Mouse (Mus musculus) thymus, adult 2 months (tissue): ENCODE results near the gene 4930447C04Rik. TPM values are rescaled to one million over a fixed set of nuclear protein-coding genes. Genes with fewer than 3 reads are reported as not detected.

Experiments used
- DNase-seq: peaks from one replicate; pipeline ENCODE4 v3.0.0; 2021
- H3K27ac ChIP-seq: fragments of 200-500 bp; 2 replicates; pipeline ENCODE4 v1.5.1; 2012; ENCODE audit warnings: low read length, control low read depth; ENCODE audit not compliant: control insufficient read depth, insufficient read depth
- H3K27me3 ChIP-seq: fragments of 200-500 bp; 2 replicates; pipeline ENCODE4 v1.6.1; 2012; ENCODE audit warnings: mild to moderate bottlenecking, low read length, moderate library complexity, mixed read lengths; ENCODE audit not compliant: control insufficient read depth, insufficient read depth
- H3K36me3 ChIP-seq: fragments of 200-500 bp; 2 replicates; pipeline ENCODE4 v1.6.1; 2012; ENCODE audit warnings: mild to moderate bottlenecking, low read length, moderate library complexity; ENCODE audit not compliant: control insufficient read depth, insufficient read depth
- H3K4me1 ChIP-seq: fragments of 200-500 bp; replicated peaks from 2 replicates; pipeline ENCODE4 v1.6.1; 2012; ENCODE audit warnings: low read length; ENCODE audit not compliant: control insufficient read depth, insufficient read depth
- H3K4me3 ChIP-seq: fragments of 200-500 bp; 2 replicates; pipeline ENCODE4 v1.5.1; 2012; ENCODE audit warnings: mild to moderate bottlenecking, low read length, control low read depth, moderate library complexity; ENCODE audit not compliant: control insufficient read depth, insufficient read depth
- CTCF ChIP-seq: fragments of 200-500 bp; IDR thresholded peaks from 2 replicates; pipeline ENCODE4 v1.5.1; 2012; ENCODE audit warnings: mild to moderate bottlenecking, control low read depth, low read length, moderate library complexity, borderline replicate concordance; ENCODE audit not compliant: control insufficient read depth, poor library complexity, insufficient read depth; ENCODE audit errors: extremely low read depth
- POLR2A ChIP-seq: fragments of 200-500 bp; IDR thresholded peaks from 2 replicates; pipeline ENCODE4 v1.6.1; 2012; ENCODE audit warnings: mild to moderate bottlenecking, low read length, control low read depth, moderate library complexity; ENCODE audit not compliant: control insufficient read depth, poor library complexity, insufficient read depth; ENCODE audit errors: extremely low read depth
- WGBS: fragments of 180-500 bp; shearing (Covaris S2); methylation state at CpG from one replicate; pipeline ENCODE4 v1.1.7; 2018; 5-methylcytosine and 5-hydroxymethylcytosine counted together
- polyA plus RNA-seq: library from polyadenylated mRNA; depleted of rRNA; stranded (reverse); fragments of >200 nt; gene quantifications from 2 replicates; pipeline ENCODE4 v1.2.3, GENCODE M21; 2012

Gene 4930447C04Rik
- polyA plus RNA-seq, 1 experiment: not detected

- H3K36me3 ChIP-seq: no peaks in the 10 kb centered on the region
- no peak for DNase-seq
- no peak overlapping the region for H3K27ac ChIP-seq
- H3K4me1 ChIP-seq: no peaks in the 10 kb centered on the region
- 90% methylated on average over 5 of the region's 5 CpGs for WGBS
- TF ChIP-seq CTCF (no peak), POLR2A (no peak)
- H3K4me3 ChIP-seq: no peak overlapping the region
- H3K27me3 ChIP-seq: no peaks in the 10 kb centered on the region; the same call in 1 of the 2 replicates
These were observed 13.3 kb upstream of the 4930447C04Rik start for GRCm38 (mm10) chr12:72953858-72954257.

GRCm38 (mm10) chr12:72953089-72953488 lies 12.5 kb upstream of the 4930447C04Rik start:
- TF ChIP-seq CTCF (no peak), POLR2A (no peak)
- no peak for DNase-seq
- 88% methylated on average over 5 of the region's 5 CpGs for WGBS
- Histone ChIP-seq H3K4me1 (no peaks in the 10 kb centered on the region), H3K27ac (no peak overlapping the region), H3K4me3 (no peak overlapping the region), H3K36me3 (no peaks in the 10 kb centered on the region), H3K27me3 (no peaks in the 10 kb centered on the region)

GRCm38 (mm10) chr12:72947335-72947734 lies 6.8 kb upstream of the 4930447C04Rik start:
- H3K36me3 ChIP-seq: no peaks in the 10 kb centered on the region
- no peak overlapping the region for H3K27ac ChIP-seq
- no peak for TF ChIP-seq POLR2A
- no peak for TF ChIP-seq CTCF
- peaks cover 24% of the 10 kb centered on the region for H3K27me3 ChIP-seq
- 54% methylated on average over 2 of the region's 2 CpGs for WGBS
- H3K4me3 ChIP-seq: no peak overlapping the region
- no peak for DNase-seq
- no peaks in the 10 kb centered on the region; the same call in 1 of the 2 replicates for H3K4me1 ChIP-seq

GRCm38 (mm10) chr12:72946805-72947204 lies 6.2 kb upstream of the 4930447C04Rik start:
- no peaks in the 10 kb centered on the region; the same call in 1 of the 2 replicates for H3K4me1 ChIP-seq
- no peaks in the 10 kb centered on the region for H3K36me3 ChIP-seq
- no peak for DNase-seq
- TF ChIP-seq CTCF (no peak), POLR2A (no peak)
- H3K27me3 ChIP-seq: peaks cover 24% of the 10 kb centered on the region
- H3K27ac ChIP-seq: no peak overlapping the region
- H3K4me3 ChIP-seq: no peak overlapping the region

GRCm38 (mm10) chr12:72946064-72946395 lies 5.5 kb upstream of the 4930447C04Rik start:
- no peak for DNase-seq

GRCm38 (mm10) chr12:72945301-72946063 lies 4.9 kb upstream of the 4930447C04Rik start:
- 3% methylated on average over 88 of the region's 89 CpGs for WGBS
- no peaks in the 10 kb centered on the region; the same call in 1 of the 2 replicates for H3K4me1 ChIP-seq
- no peak overlapping the region for H3K27ac ChIP-seq
- H3K36me3 ChIP-seq: no peaks in the 10 kb centered on the region
- peaks cover 35% of the 10 kb centered on the region for H3K27me3 ChIP-seq
- TF ChIP-seq CTCF (no peak), POLR2A (no peak)
- no peak for DNase-seq
- H3K4me3 ChIP-seq: no peak overlapping the region

More at GRCm38 (mm10) chr12:72946064-72946395, 5.5 kb upstream of the 4930447C04Rik start:
- 29% methylated on average over 8 of the region's 8 CpGs for WGBS
- no peaks in the 10 kb centered on the region; the same call in 1 of the 2 replicates for H3K4me1 ChIP-seq
- peaks cover 29% of the 10 kb centered on the region for H3K27me3 ChIP-seq
- H3K4me3 ChIP-seq: no peak overlapping the region
- H3K27ac ChIP-seq: no peak overlapping the region
- TF ChIP-seq POLR2A: no peak
- no peak for TF ChIP-seq CTCF
- no peaks in the 10 kb centered on the region for H3K36me3 ChIP-seq
